Mouse (Mus musculus): ENCODE measurements at regions not wholly inside any gene's neighbourhood (a gene's known extent, or its start where the extent isn't known, plus 50 kb on each side); places are given as distances from the start of the nearest gene placed in this dataset.

DNA sequence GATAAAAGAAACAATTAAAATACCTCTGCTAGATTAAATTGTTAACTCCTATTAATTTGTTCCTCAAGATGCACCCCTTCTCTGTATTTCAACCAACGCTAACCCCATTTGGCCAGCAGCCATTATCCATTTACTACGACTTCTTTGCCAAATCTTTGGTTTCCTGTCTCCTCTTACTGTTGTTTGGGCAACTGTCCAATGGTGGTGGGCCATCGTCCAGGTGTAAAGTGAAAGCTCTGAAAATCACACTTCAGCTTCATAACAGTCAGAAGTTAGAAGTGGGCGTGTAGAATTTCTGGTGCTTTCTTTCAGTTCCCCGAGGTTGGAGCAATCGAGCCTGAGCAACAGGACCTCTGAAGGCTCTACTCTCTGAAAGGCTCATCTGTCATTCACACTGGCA, 66.8 kb upstream of the Zbtb20 start:
- no peak for DNase-seq

DNA sequence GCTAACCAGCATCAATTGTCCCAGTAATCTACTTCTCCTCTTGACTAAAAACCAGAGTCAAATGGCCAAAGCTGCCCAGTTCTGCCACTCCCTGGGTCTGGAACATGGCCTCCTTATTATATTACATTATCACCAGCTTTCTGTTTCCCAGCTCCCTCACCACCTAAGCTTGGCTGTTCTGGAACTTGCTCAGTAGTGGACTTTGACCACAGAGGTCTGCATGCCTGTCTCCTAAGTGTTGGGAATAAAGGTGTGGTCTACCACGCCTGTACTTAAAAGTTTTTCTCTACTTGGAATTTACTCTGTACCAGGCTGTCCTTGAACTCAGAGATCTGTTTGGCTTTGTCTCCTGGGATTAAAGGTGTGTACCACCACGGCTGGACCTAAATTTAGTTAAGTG, 68.1 kb upstream of the Zbtb20 start:
- no peak for DNase-seq

DNA sequence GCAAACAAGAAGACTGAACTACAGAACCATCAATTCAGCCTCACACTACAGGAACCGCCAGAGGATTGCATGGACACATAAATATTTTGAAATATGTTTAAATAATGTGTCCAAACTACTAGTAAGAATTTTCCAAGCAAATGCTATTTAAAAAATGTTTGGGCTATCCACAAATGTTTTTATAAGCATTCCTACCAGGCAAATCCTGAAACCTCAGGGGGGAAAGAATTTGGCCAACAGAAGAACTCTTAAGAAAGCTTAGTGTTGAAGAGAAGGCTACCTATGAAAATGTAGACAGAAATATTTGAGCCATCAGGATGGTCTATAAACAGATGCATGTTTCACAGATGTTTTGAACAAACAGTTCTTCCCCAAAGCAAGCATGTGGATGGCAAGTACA, 72.1 kb upstream of the Zbtb20 start:
- no peak for DNase-seq

DNA sequence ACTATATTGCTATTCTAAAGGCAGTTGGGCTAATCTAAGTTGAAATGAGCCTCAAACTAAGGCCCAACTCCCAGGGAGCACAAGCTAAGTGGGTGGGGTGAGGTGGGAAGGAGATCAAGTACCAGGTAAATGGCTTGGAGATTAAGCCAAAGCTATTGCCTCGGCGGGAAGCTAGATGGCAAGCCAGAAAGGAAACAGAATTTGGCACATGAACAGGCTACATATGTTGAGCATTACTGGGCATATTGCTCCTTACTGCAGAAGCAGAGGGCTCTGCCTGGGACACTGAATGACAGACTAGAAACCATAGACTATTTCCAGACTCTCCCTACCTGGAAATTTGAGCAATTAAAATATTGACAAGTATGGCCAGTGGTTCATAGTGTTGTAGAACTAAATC, 83.1 kb upstream of the Zbtb20 start:
- DNase-seq: no peak

DNA sequence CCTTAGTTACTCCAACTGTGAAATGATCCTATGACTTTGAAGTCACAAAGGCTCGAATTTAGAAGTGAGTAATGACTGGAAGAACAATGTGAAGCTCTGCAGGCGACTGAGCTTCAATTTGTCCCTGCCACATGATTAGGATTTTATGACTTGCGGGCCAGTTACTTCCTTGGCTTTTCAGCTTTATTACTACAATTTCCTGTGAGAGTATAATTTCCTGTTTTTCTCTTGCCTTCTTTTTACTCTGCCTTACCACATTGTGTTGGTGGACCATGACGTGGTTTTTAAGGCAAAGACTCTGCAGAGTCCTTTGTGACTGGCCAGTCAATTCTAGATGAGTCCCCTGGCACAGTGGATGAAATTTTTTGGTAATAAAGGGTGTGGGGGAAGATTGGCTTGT, 91.0 kb upstream of the Zbtb20 start:
- no peak for DNase-seq

DNA sequence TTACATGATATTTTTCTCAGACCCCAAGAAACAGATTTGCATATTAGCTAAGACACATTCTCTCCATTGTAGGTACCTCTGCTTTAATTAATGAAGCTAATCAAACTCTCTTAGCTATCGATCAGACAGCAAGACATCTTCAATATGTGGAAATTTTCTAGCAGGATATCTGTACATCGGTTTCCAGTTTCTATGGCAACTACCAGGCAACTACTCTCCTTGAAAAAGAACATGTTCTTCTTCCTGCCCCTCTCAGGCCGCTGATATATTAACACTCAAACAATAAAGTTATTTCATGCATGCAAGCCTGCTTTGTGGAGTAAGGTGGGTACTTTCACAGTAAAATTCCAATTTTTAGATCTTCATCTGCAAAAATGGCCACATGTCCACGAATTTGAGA, 91.7 kb upstream of the Zbtb20 start:
- DNase-seq: no peak

DNA sequence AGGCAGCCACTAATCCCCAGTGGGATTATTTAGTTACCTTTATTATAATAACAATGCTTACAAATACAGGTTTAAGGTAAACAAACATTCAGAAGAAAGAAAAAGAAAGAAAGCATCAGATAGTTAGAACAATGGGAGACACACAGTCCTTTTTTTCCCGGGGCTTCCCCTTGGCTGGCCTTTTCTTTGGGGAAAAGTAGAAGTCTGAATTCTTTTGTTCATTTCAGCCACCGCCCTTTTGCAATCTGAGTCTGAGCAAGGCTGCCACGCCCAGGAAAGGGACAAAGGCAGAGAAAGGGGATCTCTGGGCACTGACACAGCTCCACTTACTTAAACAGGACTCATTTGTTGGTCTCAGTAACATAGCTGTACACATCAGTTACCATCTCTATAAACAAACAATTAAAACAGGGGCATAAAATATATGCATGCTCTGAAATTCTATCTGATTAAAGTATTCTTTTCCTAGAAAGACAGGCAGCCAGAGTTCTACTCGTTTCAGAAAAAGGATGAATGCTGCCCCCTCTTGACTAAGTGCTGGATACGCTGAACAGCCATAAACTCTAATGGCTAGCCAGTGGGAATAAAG, 93.5 kb upstream of the Zbtb20 start:
- peak; percentile 52 for DNase-seq

DNA sequence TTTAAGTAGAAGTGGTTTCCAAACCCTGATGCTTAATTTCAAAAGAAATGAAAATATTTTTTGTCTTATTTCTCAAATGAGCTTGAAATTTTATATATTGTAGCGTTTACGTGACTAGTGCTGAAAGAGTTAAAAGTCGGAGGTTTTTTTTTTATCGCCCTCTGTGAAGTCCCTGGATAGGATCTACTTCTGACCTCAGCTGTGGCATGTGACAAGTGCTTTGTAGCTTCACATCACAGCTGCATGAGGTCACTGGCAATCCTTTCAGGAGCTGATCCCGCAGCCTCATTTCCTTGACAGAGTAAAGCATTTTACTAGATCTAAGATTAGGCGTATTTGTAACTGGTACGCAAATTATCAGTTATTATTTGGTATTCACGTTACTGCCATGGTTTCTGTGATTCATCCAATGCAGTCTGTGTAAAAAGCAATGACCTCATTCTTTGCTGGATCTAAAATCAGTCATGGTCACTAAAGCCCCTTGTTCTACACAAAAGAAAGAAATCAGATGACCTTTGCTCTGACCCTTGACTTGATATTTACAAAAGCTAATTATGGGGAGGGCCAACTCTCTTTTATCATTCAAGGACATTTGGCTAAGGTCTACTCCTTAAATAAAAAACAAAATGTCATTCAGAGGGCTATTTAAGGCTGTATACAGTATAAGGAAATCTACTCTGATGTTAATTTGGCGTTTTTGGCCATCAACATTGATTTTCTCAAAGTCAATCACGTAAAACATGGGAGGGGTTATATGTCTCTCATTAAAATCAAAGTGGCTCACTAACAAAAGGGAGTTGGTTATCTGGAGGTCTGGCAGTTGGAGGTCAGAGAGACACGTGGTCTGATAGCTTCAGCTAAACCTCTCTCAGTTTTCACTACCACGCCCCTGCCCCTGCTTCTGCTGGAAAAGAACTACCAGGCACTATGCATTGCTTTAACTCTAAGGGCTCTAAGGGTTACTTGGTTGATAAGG, 94.3 kb upstream of the Zbtb20 start:
- DNase-seq: peak; percentile 9

DNA sequence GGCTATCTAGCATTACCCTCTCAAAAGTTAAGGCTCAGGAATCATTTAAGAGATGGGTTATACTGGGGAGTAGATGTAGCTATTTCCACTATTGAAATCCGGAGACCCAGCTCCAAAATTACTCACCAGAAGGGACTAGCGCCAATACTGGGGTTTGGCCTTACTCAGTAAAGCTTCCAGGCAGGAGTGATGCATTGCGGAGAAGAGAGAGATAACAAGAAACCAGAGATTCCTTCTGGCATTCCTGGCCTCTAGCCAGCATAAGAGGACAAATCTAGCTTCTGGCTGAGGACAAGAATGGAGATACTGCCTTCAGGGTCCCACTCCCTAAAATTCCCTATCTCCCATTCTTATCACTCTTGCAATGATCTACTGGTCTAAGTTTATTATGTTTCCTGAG, 95.7 kb upstream of the Zbtb20 start:
- peak; percentile 22 for DNase-seq

DNA sequence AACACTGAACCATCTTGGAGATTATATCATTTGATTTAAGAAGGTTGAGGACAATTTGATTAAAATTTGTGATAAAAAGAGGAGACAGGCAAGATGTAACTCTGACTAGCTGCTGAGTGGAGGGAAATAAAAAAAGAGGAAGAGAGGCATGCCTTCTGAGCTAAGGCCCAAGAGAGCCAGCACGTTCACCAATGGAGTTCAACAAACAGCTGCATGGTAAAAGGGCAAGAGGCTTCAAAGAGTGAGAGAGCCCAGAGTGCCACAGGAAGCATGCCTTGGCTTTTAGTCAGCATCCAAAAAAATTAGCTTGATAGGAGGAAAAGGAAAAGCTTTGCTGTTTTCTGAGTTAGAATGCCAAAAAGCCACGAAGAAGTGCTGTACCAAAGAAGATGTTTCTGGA, 103.0 kb upstream of the Zbtb20 start:
- DNase-seq: no peak

DNA sequence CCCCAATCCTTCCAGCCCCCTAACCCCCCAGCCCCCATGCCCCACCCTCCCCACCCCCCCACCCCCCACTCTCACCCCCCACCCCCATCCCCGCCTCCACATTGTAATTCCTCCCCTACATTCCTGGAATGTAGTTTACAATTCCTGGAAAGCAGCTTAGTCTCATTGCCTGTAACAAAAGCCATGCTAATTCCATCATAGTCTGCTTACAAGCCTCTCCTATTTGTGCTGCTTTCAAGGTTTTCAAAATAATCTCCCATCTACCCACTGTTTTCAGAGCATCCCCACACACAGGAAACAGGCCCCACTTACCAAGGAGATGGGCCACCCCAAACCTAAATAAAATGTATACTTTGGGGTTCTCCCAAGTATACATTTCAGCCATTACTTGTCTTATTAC, 105.5 kb upstream of the Zbtb20 start:
- no peak for DNase-seq

DNA sequence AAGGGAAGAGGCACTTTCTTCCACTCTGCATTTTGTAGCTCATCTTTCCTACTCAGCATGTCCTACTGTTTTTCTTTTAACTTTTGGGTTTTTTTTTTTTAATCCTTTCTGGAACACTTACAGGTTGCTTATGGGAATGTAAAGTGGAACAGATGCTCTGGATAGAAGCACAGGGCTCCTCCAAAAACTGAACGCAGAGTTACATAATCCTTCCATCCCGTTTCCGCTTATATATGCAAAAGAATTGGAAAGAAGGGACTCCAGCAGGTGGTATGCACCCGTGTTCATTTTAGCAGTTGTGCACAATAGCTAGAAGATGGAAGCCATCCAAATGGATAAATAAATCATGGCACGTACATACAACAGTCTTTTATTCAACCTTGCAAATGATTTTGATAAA, 127.0 kb upstream of the Zbtb20 start:
- no peak for DNase-seq

DNA sequence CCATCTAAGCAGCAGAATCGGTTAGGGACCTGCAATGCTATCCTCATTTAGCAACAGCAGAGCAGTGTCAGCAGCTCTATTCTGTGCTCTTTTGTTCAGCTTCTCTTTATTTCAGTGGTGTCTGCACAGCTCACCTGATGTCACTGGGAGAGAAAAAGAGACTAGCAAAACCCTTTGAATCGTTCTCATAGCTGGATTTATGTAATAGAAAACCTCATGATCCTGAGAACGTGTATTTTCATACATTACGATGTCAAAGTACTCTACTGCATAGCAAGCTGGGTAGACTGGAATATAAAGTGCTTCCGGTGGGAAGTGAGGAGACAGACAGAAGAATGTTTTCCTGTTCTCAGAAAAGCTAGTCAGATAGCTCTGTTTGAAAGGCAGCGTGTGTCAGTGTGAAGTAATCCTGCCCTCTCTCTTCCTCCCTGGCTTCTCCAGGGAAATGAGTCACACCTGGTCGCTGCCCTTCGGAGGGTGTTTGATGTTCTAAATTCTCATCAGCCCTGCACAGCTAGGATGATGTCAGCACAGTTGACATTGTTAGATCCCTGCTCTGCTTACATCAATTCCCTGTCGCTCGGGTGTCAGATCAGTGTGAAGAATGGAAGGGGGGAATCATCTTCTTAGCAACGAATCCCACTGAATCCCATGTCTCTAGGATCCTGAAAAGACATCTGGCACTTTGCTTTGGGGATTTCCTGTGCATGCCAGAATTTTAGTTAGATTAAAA, 129.6 kb upstream of the Zbtb20 start:
- peak; percentile 21 for DNase-seq

DNA sequence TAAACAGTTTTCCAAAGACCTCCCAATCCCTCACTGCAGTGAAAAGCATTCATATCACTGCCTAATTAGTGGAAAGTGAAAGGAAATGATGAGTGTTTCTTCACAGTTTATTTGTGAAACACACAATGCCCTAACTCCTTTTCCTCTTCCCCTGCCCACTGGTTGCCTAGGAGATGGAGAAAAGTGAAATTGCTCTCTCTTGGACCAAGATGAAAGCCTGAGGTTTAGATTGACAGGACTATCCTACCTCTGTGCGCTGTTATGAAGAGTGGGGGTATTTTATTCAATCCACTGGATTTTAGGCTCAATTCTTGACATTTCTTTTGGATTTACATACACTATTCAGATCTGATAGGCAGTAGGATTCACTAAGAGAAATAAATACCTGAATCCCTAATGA, 132.1 kb upstream of the Zbtb20 start:
- no peak for DNase-seq

DNA sequence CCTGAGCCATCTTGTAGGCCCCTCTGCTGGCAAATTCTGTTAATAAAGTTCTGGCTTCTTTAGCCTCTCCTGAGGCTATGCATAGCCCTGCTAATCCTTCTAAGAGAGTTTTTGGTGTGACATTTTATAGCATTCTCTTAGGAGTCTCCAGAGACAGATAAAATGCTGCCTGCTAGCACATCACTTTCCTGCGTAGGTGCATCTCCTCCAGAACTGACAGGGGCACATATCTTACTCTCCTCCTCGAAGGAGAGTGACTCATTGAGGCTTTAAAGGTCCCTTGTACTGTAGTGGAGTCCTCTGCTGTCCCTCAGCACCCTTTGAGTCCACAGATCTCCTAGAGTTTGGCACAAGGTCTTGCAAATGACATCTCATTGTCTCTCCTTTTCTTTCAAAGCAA, 132.6 kb upstream of the Zbtb20 start:
- no peak for DNase-seq

DNA sequence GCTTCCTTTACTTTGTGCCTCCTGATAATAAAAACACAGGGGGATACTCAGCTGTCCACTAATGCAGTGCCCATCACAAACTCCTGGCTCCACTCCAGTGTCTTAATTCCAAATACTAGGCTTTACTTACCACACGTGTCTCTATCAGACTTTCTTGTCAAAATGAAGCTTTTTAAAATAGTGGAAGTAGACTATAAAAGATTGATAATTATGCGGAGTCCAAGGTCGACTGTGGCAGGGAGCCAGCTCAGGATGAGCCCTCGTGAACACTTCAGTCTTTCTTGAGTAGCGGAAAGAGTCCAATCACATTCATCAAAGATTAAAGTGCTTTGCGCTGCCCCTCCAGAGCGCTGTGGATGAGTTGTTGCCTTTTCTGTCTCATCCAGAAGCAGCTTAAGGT, 147.9 kb upstream of the Zbtb20 start:
- peak; percentile 34 for DNase-seq

DNA sequence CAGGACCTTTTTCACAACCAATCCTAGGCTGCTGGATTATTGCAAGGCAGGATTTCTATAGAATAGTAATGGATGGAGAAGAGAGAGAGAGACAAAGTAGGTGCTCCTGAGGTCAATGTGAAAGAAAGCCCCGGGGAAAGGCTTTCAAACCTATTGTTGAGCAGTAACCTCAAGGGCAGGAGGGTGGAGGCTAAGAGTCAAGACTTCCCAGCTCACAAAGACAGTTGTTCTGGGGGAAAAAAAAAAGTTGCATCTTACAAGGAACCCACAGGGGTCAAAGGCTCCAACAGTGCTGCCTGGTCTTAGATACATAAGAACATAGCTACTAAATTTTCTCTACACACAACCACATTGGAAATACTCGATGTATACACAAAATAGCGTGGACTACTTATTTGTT, 155.8 kb upstream of the Zbtb20 start:
- no peak for DNase-seq

DNA sequence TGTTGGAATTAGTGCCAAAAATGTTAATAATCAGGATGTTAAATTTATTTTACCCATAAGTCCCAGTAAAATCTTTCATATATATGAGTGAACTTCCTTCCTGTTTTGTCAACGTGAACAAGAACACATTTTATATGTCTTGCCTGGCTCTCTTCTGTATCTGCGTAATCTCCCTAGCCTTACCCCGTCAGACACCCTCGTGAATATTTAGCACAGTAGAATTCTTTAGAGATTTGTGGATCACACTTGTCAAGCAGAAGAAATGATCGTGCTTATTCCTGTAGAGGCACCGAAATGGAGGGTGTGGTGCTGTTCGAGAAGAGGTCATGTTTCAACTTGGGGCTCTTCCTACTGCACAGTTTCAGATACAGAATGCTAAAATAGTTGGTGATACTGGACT, 157.2 kb upstream of the Zbtb20 start:
- no peak for DNase-seq

DNA sequence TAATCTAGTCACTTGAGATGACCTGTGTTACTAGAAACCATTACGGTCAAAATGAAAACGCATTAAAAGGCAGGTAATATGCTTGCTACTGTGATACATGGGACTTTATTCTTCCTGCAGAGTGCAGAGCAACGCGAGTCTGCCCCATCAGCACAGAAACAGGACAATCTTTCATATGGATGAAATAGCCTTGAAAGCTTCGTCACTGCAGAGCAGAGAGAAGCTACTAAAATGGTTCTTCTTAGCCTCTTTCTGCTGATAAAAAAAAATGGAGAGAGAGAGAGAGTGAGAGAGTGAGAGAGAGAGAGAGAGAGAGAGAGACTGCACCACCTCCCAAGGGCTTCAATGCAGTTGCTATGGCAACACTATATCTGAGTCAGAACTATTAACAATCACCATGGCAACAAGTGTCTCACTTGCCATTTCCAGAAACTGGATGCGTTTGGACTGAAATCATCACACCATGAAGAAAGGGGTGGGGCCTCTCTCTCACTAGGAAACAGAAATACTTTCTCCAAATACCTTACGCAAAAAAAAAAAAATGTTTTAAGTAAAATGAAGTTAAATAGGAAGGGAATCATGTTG, 157.8 kb upstream of the Zbtb20 start:
- no peak for DNase-seq

DNA sequence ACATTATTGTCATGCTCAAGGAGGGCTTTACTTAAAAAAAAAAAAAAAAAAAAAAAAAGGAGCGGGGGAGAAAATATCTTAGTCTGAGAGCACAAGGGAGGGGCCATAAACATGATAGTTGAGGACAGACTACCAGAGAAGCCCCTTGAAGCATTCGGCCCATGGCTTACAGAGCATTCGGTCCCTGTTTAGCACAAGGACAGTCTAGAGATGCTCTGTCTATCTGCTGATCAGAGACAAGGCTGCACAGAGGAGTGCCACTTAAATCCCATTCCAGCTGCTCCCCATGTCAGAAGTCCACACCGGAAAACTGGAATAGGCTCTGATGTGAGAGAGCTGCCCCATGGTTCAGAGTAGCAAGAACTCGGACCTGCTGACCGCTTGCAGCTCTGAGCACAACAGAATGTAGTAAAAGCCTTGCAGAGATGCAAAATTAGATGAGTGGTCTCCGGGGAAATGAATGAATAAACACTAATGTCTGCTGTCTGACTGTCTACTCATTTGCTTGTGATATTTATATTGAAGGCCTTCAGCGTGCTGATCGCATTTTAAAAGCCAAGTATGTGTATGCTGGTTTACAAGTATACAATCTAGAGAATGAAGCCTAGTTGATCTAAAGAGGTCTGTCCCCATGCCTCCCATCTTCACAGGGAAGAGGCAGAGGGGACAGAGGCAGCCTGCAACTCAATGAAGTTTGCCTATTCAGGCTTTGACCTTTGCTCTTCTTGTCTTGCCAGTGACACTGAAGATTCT, 158.4 kb upstream of the Zbtb20 start:
- DNase-seq: no peak

DNA sequence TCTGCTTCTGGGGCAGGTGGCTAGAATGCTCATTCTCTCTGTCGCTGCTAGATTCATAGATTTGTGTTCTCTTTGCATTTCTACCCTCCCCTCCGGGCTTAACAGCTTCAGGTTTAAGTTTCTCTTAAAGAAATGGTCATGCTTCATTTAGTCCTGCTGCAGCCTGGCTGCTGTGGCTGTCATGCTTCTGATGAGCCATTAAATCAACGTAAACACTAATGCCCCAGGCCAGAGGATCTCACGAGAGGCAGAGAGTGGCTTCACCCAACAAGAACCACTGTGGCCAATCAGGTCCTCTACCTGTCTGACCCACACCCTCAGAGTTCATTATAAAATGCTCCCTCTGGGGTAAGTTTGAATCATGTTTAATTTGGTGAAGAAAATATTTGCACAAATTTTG, 173.0 kb upstream of the Zbtb20 start:
- DNase-seq: no peak

DNA sequence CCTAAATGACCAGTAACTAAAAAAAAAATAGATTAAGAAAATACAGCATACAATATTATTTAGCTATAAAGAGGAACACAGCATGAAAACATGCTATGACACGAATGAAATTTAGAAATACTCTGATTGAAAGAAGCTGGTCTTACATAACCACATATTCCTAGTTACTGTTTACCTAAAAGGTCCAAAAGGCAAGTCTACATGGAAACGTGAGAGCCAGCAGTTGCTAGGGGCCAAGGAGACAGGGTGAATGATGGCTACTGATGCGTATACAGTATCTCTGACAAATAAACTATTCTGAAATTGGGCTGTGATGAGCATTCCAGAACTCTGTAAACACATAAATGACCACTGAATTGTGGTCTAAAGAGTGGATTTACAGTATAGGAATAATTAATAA, 194.5 kb upstream of the Zbtb20 start:
- no peak for DNase-seq

Data from adrenal gland, postnatal 10 days (tissue).